Mouse (Mus musculus): ENCODE data around the gene Pmvk.
"Not testable (repeated sequence)": the region's sequence is repeated elsewhere in the genome, so short reads cannot be mapped to it uniquely, and the experiment has no call there.

The Pmvk gene

GRCm38 (mm10) chr3:89454401-89455177, at the start of gene Pmvk:
TSS of gene Pmvk (plus strand) at chr3:89454541.
- no peak for DNase-seq

GRCm38 (mm10) chr3:89406887-89407286, 47.5 kb upstream of the Pmvk start:
- DNase-seq, result no peak

GRCm38 (mm10) chr3:89408448-89408847, 45.9 kb upstream of the Pmvk start:
- no peak for DNase-seq

- no peak for DNase-seq
These were observed 44.6 kb upstream of the Pmvk start for GRCm38 (mm10) chr3:89409701-89410100.

GRCm38 (mm10) chr3:89410864-89411263, 43.5 kb upstream of the Pmvk start:
- DNase-seq, result no peak

- peak; percentile 99 for DNase-seq
These were observed 42.6 kb upstream of the Pmvk start, which contains the start of gene Flad1 for GRCm38 (mm10) chr3:89411490-89412393. TSS of gene Flad1 (minus strand) at chr3:89411870.

- DNase-seq, result no peak
These were observed 38.2 kb upstream of the Pmvk start for GRCm38 (mm10) chr3:89416158-89416557.

- no peak for DNase-seq
These were observed 37.2 kb upstream of the Pmvk start for GRCm38 (mm10) chr3:89417131-89417530.

GRCm38 (mm10) chr3:89417840-89418169, 36.5 kb upstream of the Pmvk start:
- DNase-seq, result no peak

- DNase-seq, result peak; percentile 97
These were observed 36.0 kb upstream of the Pmvk start, which contains the start of the genes Cks1b and Shc1 for GRCm38 (mm10) chr3:89418170-89418860. TSS of gene Cks1b (minus strand) at chr3:89418383. TSS of gene Shc1 (plus strand) at chr3:89418443.

GRCm38 (mm10) chr3:89418861-89419250, 35.5 kb upstream of the Pmvk start:
- DNase-seq, result no peak

GRCm38 (mm10) chr3:89419571-89419970, 34.8 kb upstream of the Pmvk start:
- no peak for DNase-seq

- DNase-seq, result no peak
These were observed 34.4 kb upstream of the Pmvk start for GRCm38 (mm10) chr3:89419981-89420380.

- DNase-seq, result no peak
These were observed 33.9 kb upstream of the Pmvk start for GRCm38 (mm10) chr3:89420421-89420820.

- peak; percentile 88 for DNase-seq
These were observed 33.2 kb upstream of the Pmvk start for GRCm38 (mm10) chr3:89421002-89421774.

GRCm38 (mm10) chr3:89421810-89422473, 32.4 kb upstream of the Pmvk start:
- DNase-seq, result no peak

- DNase-seq, result no peak
These were observed 31.7 kb upstream of the Pmvk start for GRCm38 (mm10) chr3:89422556-89423205.

GRCm38 (mm10) chr3:89424416-89425140, 29.8 kb upstream of the Pmvk start:
- DNase-seq, result no peak

- no peak for DNase-seq
These were observed 29.2 kb upstream of the Pmvk start for GRCm38 (mm10) chr3:89425141-89425525.

- no peak for DNase-seq
These were observed 28.5 kb upstream of the Pmvk start for GRCm38 (mm10) chr3:89425876-89426275.

GRCm38 (mm10) chr3:89429021-89429420, 25.3 kb upstream of the Pmvk start:
- not testable (repeated sequence) for DNase-seq

Data from right cerebral cortex, adult 18-20 months (tissue).